Mouse (Mus musculus): ENCODE measurements around the gene Slit3. TPM values are rescaled to one million over a fixed set of nuclear protein-coding genes. Genes with fewer than 3 reads are reported as not detected.

Slit3 gene
- total and polyA plus RNA-seq, 3 experiments, result not detected

DNA sequence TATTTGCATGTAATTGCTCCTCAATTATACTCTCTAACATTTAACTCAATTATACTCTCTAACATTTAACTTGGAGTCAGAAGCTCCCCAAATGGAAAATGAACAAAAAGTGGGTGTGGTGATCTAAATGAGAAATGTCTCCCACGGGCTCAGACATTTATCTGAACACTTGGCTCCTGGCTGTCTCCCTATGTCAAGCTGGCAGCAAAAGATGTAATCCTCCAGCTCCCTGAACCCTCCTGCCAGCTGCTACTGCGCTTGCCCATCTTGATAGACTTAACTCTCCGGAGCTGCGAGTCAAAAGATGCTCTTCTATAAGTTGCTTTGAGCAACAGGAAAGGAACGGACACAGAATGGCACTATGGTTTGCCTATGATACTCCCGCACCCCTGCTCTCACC lies 623.5 kb downstream of the Slit3 start:
- TF ChIP-seq NELFE (IDR thresholded peaks at IDR 0.05; ENCODE audit: low read depth, low read length), result no peak
- TF ChIP-seq UBTF (IDR thresholded peaks at IDR 0.05; ENCODE audit: borderline replicate concordance, insufficient read depth, low read depth, low read length), result no peak
- TF ChIP-seq EP300 (IDR thresholded peaks at IDR 0.05; ENCODE audit: low read depth in 1 of 2, low read length in 2 of 2), result no peak
- no peak for TF ChIP-seq MXI1 (IDR thresholded peaks at IDR 0.05; ENCODE audit: low read depth, low read length)
- no peak for TF ChIP-seq MEF2A (IDR thresholded peaks at IDR 0.05; ENCODE audit: extremely low read depth, insufficient replicate concordance, low read depth, low read length, poor library complexity, severe bottlenecking)
- TF ChIP-seq MAX (IDR thresholded peaks at IDR 0.05; ENCODE audit: low read length), result no peak
- TF ChIP-seq MYC (IDR thresholded peaks at IDR 0.05; ENCODE audit: low read depth, low read length), result no peak
- no peak for TF ChIP-seq ELF1 (IDR thresholded peaks at IDR 0.05; ENCODE audit: low read depth, low read length)
- TF ChIP-seq ETS1 (IDR thresholded peaks at IDR 0.05; ENCODE audit: low read depth, low read length), result no peak
- no peak for TF ChIP-seq SIN3A (IDR thresholded peaks at IDR 0.05; ENCODE audit: low read length)
- no peak for TF ChIP-seq TCF12 (IDR thresholded peaks at IDR 0.05; ENCODE audit: low read depth, low read length)
- no peaks in the 10 kb centered on the region for H3K4me1 ChIP-seq (ENCODE audit: control insufficient read depth in 1 of 2, insufficient read depth in 2 of 2, low read length in 2 of 2)
- no peaks in the 10 kb centered on the region for H3K79me2 ChIP-seq (ENCODE audit: control insufficient read depth, insufficient read depth, low read length, poor library complexity)
- H3K4me3 ChIP-seq (ENCODE audit: control insufficient read depth in 1 of 2, insufficient read depth in 1 of 2, low read depth in 2 of 2, low read length in 2 of 2), result no peak overlapping the region
- no peak overlapping the region for H3K27ac ChIP-seq (ENCODE audit: control insufficient read depth, low read depth, low read length)
- H3K9ac ChIP-seq (ENCODE audit: control insufficient read depth, low read depth, low read length, poor library complexity, severe bottlenecking), result no peak overlapping the region
- H3K27me3 ChIP-seq (ENCODE audit: control insufficient read depth in 1 of 2, insufficient read depth in 2 of 2, low read length in 2 of 2), result no peaks in the 10 kb centered on the region
- H3K36me3 ChIP-seq (ENCODE audit: control insufficient read depth in 1 of 2, insufficient read depth in 2 of 2, low read length in 2 of 2), result no peaks in the 10 kb centered on the region
- H3K9me3 ChIP-seq (replicated peaks; ENCODE audit: insufficient read depth, low read length), result no peaks in the 10 kb centered on the region
- no peak for DNase-seq (ENCODE audit: low read depth, low spot score)

GRCm38 (mm10) chr11:35750578-35750977 lies 629.6 kb downstream of the Slit3 start:
- no peak overlapping the region for H3K4me3 ChIP-seq (ENCODE audit: control insufficient read depth in 1 of 2, insufficient read depth in 1 of 2, low read depth in 2 of 2, low read length in 2 of 2)
- TF ChIP-seq POLR2A (IDR thresholded peaks at IDR 0.05; ENCODE audit: control insufficient read depth in 1 of 2, insufficient read depth in 1 of 2, low read depth in 1 of 2, low read length in 2 of 2, poor library complexity in 1 of 2) (no peak), MAFK (IDR thresholded peaks at IDR 0.05; ENCODE audit: borderline replicate concordance, low read depth, low read length) (no peak), CHD1 (IDR thresholded peaks at IDR 0.05; ENCODE audit: low read depth, low read length) (no peak), GABPA (IDR thresholded peaks at IDR 0.05; ENCODE audit: low read depth, low read length) (no peak)

GRCm38 (mm10) chr11:35754906-35755418 lies 633.9 kb downstream of the Slit3 start:
- Histone ChIP-seq H3K4me3 (ENCODE audit: control insufficient read depth in 1 of 2, insufficient read depth in 1 of 2, low read depth in 2 of 2, low read length in 2 of 2) (no peak overlapping the region), H3K9me3 (replicated peaks; ENCODE audit: insufficient read depth, low read length) (no peaks in the 10 kb centered on the region), H3K9ac (ENCODE audit: control insufficient read depth, low read depth, low read length, poor library complexity, severe bottlenecking) (no peak overlapping the region), H3K79me2 (ENCODE audit: control insufficient read depth, insufficient read depth, low read length, poor library complexity) (no peaks in the 10 kb centered on the region), H3K36me3 (ENCODE audit: control insufficient read depth in 1 of 2, insufficient read depth in 2 of 2, low read length in 2 of 2) (no peaks in the 10 kb centered on the region), H3K4me1 (ENCODE audit: control insufficient read depth in 1 of 2, insufficient read depth in 2 of 2, low read length in 2 of 2) (no peaks in the 10 kb centered on the region), H3K27me3 (ENCODE audit: control insufficient read depth in 1 of 2, insufficient read depth in 2 of 2, low read length in 2 of 2) (peaks cover 11 to 13% of the 10 kb centered on the region in 2 experiments), H3K27ac (ENCODE audit: control insufficient read depth, low read depth, low read length) (no peak overlapping the region)
- DNase-seq (ENCODE audit: low read depth, low spot score), result no peak
- TF ChIP-seq KAT2A (conservative IDR thresholded peaks at IDR 0.05; ENCODE audit: low read depth, low read length) (no peak), E2F4 (IDR thresholded peaks at IDR 0.05; ENCODE audit: borderline replicate concordance, low read depth, low read length) (no peak), USF2 (IDR thresholded peaks at IDR 0.05; ENCODE audit: borderline replicate concordance in 1 of 2, insufficient read depth in 1 of 2, low read depth in 1 of 2, low read length in 2 of 2) (no peak), GATA1 (IDR thresholded peaks at IDR 0.05; ENCODE audit: low read depth, low read length) (no peak), RAD21 (IDR thresholded peaks at IDR 0.05; ENCODE audit: low read depth, low read length) (no peak), ZKSCAN1 (IDR thresholded peaks at IDR 0.05; ENCODE audit: low read depth, low read length) (no peak), ZMIZ1 (IDR thresholded peaks at IDR 0.05; ENCODE audit: low read depth, low read length) (no peak), SMC3 (IDR thresholded peaks at IDR 0.05; ENCODE audit: low read depth, low read length) (no peak), BHLHE40 (IDR thresholded peaks at IDR 0.05; ENCODE audit: borderline replicate concordance, low read depth, low read length) (no peak), TBP (IDR thresholded peaks at IDR 0.05; ENCODE audit: low read depth, low read length) (no peak), NELFE (IDR thresholded peaks at IDR 0.05; ENCODE audit: low read depth, low read length) (no peak), MYC (IDR thresholded peaks at IDR 0.05; ENCODE audit: low read depth, low read length) (no peak), UBTF (IDR thresholded peaks at IDR 0.05; ENCODE audit: borderline replicate concordance, insufficient read depth, low read depth, low read length) (no peak), TAL1 (IDR thresholded peaks at IDR 0.05; ENCODE audit: low read length) (no peak)

More at GRCm38 (mm10) chr11:35750578-35750977, 629.6 kb downstream of the Slit3 start:
- H3K79me2 ChIP-seq (ENCODE audit: control insufficient read depth, insufficient read depth, low read length, poor library complexity), result no peaks in the 10 kb centered on the region
- no peak for DNase-seq (ENCODE audit: low read depth, low spot score)
- H3K4me1 ChIP-seq (ENCODE audit: control insufficient read depth in 1 of 2, insufficient read depth in 2 of 2, low read length in 2 of 2), result no peaks in the 10 kb centered on the region
- H3K9me3 ChIP-seq (replicated peaks; ENCODE audit: insufficient read depth, low read length), result no peaks in the 10 kb centered on the region
- no peak overlapping the region for H3K27ac ChIP-seq (ENCODE audit: control insufficient read depth, low read depth, low read length)
- H3K27me3 ChIP-seq (ENCODE audit: control insufficient read depth in 1 of 2, insufficient read depth in 2 of 2, low read length in 2 of 2), result peaks cover 11 to 12% of the 10 kb centered on the region in 2 experiments
- H3K9ac ChIP-seq (ENCODE audit: control insufficient read depth, low read depth, low read length, poor library complexity, severe bottlenecking), result no peak overlapping the region
- H3K36me3 ChIP-seq (ENCODE audit: control insufficient read depth in 1 of 2, insufficient read depth in 2 of 2, low read length in 2 of 2), result no peaks in the 10 kb centered on the region

All from MEL (cell line).